Mouse (Mus musculus) induced T-regulatory cell, adult 2 months (primary cell): ENCODE results near the gene Acot5.
"Not testable (repeated sequence)": the region's sequence is repeated elsewhere in the genome, so short reads cannot be mapped to it uniquely, and the experiment has no call there.

Experiments
- DNase-seq: peaks from one replicate; pipeline ENCODE4 v3.0.0-alpha.2; 2012; ENCODE audit warnings: low read depth

The Acot5 gene

GRCm38 (mm10) chr12:84068986-84069385 is at the start of gene Acot5:
Gene Acot5, plus strand, starts transcription at chr12:84069325.
- no peak for DNase-seq

GRCm38 (mm10) chr12:84020528-84020927 is 48.6 kb upstream of the Acot5 start:
- DNase-seq, result not testable (repeated sequence)

DNA sequence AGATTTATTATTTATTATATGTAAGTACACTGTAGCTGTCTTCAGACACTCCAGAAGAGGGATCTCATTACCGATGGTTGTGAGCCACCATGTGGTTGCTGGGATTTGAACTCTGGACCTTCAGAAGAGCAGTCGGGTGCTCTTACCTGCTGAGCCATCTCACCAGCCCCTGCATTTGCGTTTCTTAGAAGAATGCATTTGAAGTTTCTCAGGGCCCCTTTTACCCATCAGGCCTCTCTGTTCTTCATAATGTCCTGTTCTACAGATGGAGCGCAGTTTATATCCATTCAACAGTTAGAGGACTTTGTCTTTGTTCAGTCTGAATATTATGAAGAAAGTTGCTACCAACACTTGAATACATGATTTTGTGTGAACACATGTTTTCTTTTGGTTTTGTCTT is 46.9 kb upstream of the Acot5 start:
- DNase-seq, result not testable (repeated sequence)

DNA sequence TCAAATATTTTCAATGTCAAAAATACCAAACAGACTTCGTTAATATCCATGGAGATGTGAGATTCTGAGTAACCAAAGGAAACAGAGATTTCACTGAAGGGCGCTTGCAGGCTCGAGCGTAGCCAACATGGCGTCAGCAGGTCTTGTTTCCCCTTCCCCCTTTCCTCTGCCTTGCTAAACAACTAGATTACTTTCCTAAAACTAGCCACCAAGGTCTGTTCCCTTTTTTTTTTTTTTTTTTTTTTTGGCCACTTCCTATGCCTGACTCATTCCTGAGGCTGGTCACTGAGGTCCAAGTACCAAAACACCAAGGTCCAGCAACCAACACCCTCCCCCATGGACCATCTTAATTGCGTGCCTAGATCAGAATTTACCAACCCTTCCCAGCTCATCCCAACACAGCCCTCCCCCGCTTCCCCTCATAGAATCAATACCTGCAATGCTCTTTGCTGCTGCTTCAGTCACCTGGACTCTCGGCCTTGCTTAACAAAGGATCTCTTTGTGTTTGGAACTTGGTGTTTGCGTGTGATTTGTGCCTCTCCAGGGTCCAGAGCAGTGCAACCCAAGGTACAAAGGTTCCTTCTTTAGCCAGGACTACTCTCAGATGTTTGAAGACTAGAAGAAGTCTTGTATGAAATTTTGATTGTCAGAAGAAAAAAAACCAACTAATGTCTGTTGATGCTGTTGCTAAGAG is 45.9 kb upstream of the Acot5 start:
- no peak for DNase-seq

DNA sequence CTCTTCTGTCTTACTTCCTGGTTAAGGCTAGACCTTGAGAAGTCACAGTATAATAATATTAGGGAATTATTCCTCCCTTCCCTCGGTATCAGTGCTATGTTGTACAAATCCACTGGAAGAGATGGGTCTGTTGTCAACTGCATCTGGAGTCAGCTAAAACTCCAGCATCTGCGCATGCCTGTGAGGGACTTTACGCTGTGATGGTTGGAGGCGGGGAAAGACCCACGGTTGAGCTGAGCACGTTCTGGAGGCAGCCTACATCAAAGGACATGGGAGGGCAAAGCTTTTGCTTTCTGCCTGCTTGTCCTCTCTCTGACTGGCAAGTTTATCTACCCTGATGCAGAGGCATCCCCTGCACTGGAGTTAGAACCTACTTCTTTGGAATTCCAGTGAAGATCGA is 43.2 kb upstream of the Acot5 start:
- DNase-seq, result peak; percentile 51

DNA sequence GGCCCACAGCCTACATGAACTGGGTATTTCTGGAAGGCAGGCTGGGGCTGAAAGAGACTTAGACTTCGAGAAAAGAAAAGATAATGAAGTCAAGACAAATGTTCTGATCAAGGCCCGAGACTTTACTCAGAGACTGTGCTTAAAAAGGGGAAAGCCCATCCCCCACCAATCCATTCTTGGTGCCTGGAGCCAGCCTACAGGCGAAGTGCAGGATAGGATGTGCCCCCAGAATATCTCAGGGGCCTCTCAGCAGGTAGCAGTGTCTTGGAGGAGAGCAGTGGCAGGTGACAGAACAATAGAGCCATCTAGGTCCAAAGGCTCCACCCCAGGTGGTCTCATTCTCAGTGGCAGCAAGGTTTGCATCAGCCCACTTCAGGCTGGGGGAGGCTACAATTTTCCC is 40.8 kb upstream of the Acot5 start:
- not testable (repeated sequence) for DNase-seq

GRCm38 (mm10) chr12:84029043-84029442 is 40.1 kb upstream of the Acot5 start:
- DNase-seq, result not testable (repeated sequence)

GRCm38 (mm10) chr12:84030659-84031332 is 38.3 kb upstream of the Acot5 start:
- peak; percentile 85 for DNase-seq

DNA sequence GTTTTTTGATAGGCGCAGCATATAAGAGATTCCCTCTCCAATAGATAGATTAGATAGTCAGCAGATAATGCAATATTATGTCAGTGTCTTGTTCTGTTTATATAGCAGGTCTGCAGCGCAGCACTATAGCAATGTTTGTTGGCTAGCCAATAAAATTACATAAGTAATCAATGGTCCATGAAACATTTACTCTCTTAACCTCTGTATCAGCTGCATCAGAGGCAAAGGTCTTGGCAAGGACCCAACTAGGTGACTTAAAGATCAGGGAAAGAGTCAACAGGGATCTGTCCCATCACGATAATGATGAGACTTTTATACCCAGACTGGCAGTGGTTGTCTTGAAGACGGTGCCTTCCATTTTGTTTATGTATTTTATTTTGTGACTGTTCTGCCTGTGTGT is 36.3 kb upstream of the Acot5 start:
- no peak for DNase-seq

GRCm38 (mm10) chr12:84033302-84033701 is 35.8 kb upstream of the Acot5 start:
- not testable (repeated sequence) for DNase-seq

GRCm38 (mm10) chr12:84034108-84034507 is 35.0 kb upstream of the Acot5 start:
- DNase-seq, result no peak

DNA sequence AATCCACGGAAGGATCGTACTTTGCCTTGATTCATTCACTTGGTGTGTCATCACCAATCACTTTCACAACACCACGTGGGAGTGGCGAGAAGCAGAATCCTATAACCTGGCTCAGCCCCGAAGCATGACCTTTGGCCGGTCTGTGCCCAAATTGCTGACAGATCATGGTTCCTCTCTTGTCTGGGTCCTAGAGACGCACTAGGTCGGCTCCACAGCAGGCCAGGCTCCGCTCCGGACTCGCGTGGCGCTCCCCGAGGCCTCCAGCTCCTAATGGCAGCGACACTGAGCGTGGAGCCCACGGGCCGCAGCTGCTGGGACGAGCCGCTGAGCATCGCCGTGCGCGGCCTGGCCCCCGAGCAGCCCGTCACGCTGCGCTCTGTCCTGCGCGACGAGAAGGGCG is 30.9 kb upstream of the Acot5 start, which contains the start of gene Acot4:
Gene Acot4 (plus strand): TSS at position 139 of the 400 bp plus-strand sequence.
- peak; percentile 16 for DNase-seq

DNA sequence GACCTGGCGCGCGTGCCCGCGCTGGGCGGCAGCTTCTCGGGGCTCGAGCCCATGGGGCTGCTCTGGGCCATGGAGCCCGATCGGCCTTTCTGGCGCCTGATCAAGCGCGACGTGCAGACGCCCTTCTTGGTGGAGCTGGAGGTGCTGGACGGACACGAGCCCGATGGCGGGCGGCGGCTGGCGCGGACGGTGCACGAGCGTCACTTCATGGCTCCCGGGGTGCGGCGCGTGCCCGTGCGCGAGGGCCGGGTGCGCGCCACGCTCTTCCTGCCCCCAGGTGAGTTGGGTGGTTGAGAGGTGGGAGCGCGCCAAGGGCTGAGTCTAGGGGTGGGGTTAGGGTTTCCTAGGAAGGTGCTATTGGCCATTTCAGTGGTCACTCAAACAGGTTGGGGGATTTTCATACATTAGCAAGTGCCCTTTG is 30.4 kb upstream of the Acot5 start, which contains the start of gene Gm49366:
Gene Gm49366 (plus strand): TSS at position 245 of the 421 bp plus-strand sequence.
- DNase-seq, result peak; percentile 25

- no peak for DNase-seq
Observed at GRCm38 (mm10) chr12:84042248-84042647, 26.9 kb upstream of the Acot5 start.

GRCm38 (mm10) chr12:84044045-84044444 is 25.1 kb upstream of the Acot5 start:
- no peak for DNase-seq

GRCm38 (mm10) chr12:84046906-84047305 is 22.2 kb upstream of the Acot5 start:
- DNase-seq, result no peak

DNA sequence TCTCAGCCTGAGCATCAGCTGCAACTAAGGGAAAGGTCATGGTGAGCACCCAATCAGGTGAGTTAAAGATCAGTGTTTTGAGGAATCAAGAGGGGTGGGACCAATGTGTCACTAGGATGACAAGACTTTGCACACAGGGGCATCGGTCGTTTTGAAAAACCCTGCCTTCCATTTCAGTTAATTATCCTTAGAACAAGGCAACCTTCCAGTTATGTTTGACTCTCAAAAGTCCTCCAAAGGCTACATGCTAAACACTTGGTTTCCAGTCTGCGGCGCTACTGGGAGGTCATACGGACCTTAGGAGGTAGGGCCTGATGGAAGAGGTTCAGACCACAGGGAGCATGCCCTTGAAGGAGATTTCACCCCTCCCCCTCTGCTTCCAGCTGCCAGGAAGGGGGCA is 18.4 kb upstream of the Acot5 start:
- not testable (repeated sequence) for DNase-seq

- no peak for DNase-seq
Observed at GRCm38 (mm10) chr12:84051937-84052474, 17.1 kb upstream of the Acot5 start, which contains the start of gene Acot3. Gene Acot3, plus strand, starts transcription at chr12:84052144.

DNA sequence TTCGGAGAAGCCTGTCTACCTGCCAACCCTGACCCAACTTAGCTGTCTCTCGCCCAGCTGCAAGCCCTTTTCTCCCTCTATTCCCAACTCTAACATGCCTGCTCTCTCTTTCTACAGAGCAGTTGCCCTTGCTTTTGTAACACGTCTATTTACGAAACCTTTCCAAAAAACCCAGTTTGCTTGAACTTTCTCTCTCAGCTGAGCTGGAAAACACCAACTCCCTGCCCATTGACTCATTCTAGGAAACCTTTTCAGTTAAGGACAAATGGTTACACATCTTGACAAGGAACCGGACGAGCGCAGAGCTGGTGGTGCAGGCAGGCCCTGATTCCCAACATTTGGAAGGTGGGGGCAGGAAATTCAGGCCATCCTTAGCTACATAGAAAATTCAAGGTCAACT is 16.5 kb upstream of the Acot5 start:
- DNase-seq, result no peak

- DNase-seq, result no peak
Observed at GRCm38 (mm10) chr12:84053173-84053572, 16.0 kb upstream of the Acot5 start.

- DNase-seq, result no peak
Observed at GRCm38 (mm10) chr12:84053679-84054391, 15.3 kb upstream of the Acot5 start.

GRCm38 (mm10) chr12:84060946-84061345 is 8.2 kb upstream of the Acot5 start:
- peak; percentile 68 for DNase-seq
